ENCODE assay signal across 8 mouse cellular contexts in the genomic region with DNA sequence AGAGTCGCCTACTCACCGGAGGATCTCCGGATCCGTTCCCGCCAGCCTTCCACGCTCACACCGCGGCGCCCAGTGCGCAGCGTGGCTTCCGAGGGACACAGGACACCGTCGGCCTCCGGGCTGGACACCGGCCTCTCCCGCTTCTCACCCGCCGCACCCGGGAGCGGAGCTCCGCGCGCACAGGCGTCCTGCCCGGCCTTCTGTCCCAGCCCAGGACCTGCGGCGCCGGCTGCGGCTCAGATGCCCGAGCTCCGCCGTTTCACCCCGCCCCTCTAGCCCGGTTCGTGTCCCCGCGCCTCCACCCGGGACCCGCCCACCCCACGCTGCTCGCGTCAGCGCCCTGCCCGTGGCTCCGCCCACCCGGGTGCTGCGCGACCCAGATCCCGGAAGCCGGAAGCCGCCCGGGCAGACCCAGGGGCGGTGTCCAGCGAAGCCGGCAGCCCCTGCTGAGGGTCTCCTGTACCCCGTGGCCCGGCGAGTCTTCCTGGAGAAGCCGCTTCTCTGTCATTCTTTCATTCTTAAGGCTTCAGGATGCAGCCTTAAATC. TPM values are rescaled to one million over a fixed set of nuclear protein-coding genes. Genes with fewer than 3 reads are reported as not detected.
DNase-seq lines count a peak whose midpoint lies in the region; ATAC-seq and TF ChIP-seq lines count a peak whose summit lies in the region.

Zfp69 (minus strand) TSS at position 272 of the 546 bp plus-strand sequence.

- no peaks in the 10 kb centered on the region for H3K9me3 ChIP-seq in embryonic facial prominence, embryonic 14.5 days (ENCODE audit: control insufficient read depth, low read length)

- H3K9ac ChIP-seq in embryonic facial prominence, embryonic 14.5 days (ENCODE audit: low read depth, low read length): peak within 1 kb of the TSS; percentile 86

- H3K36me3 ChIP-seq in embryonic facial prominence, embryonic 14.5 days (ENCODE audit: control insufficient read depth, insufficient read depth, low read length): peaks cover 9% of the 10 kb centered on the region

- H3K4me3 ChIP-seq in bone marrow, adult 2 months (replicated peaks; ENCODE audit: control insufficient read depth, low read depth, low read length): peak within 1 kb of the TSS; percentile 88
- peak within 1 kb of the TSS; percentile 80 for H3K4me3 ChIP-seq in embryonic facial prominence, embryonic 14.5 days (ENCODE audit: low read depth, low read length)

- peak; percentile 98 for ATAC-seq in embryonic facial prominence, embryonic 14.5 days (ENCODE audit: low read depth)

- peak; percentile 90 to 91 for DNase-seq in B cell, adult 2 months
- peak; percentile 95 for DNase-seq in embryonic facial prominence, embryonic 14.5 days (ENCODE audit: low spot score)
- DNase-seq in heart, adult 8-10 months (ENCODE audit: low spot score): peak; percentile 85
- peak; percentile 88 for DNase-seq in kidney, adult 9 months
- DNase-seq in liver: peak; percentile 98
- peak; percentile 44 to 74 for DNase-seq in monocyte, adult 2 months (ENCODE audit: low read depth in 1 of 2, low spot score in 2 of 2)
- peak; percentile 84 to 86 for DNase-seq in spleen, postnatal 14 days (ENCODE audit: low spot score in 2 of 2)

- TF ChIP-seq CTCF in bone marrow, adult 2 months (IDR thresholded peaks at IDR 0.05; ENCODE audit: control insufficient read depth, insufficient read depth, low read length): no peak

- WGBS in bone marrow, adult 2 months: under 1% methylated on average over 60 of the region's 60 CpGs
- under 1% methylated on average over 22 of the region's 60 CpGs for WGBS in embryonic facial prominence, embryonic 14.5 days

- peak within 1 kb of the TSS; percentile 98 for H3K27ac ChIP-seq in bone marrow, adult 2 months (ENCODE audit: control insufficient read depth, insufficient read depth, low read depth, low read length, poor library complexity)
- peak within 1 kb of the TSS; percentile 88 for H3K27ac ChIP-seq in embryonic facial prominence, embryonic 14.5 days (replicated peaks; ENCODE audit: low read depth, low read length)

- no peaks in the 10 kb centered on the region; the same call in 1 of the 2 replicates for H3K4me1 ChIP-seq in bone marrow, adult 2 months (ENCODE audit: control insufficient read depth, insufficient read depth, low read length)
- H3K4me1 ChIP-seq in embryonic facial prominence, embryonic 14.5 days (ENCODE audit: control insufficient read depth, insufficient read depth, low read length): no peaks in the 10 kb centered on the region

- H3K4me2 ChIP-seq in embryonic facial prominence, embryonic 14.5 days (ENCODE audit: low read depth, low read length): peak within 1 kb of the TSS; percentile 65

- TF ChIP-seq POLR2A in bone marrow, adult 2 months (IDR thresholded peaks at IDR 0.05; ENCODE audit: borderline replicate concordance, control insufficient read depth, low read depth, low read length): peak; percentile 88; the same call in 1 of the 2 replicates

- no peaks in the 10 kb centered on the region for H3K27me3 ChIP-seq in embryonic facial prominence, embryonic 14.5 days (replicated peaks; ENCODE audit: control insufficient read depth, insufficient read depth, low read length)

RNA-seq across cellular contexts. Expression of gene Zfp69, which starts in this region (rescaled TPM):
- 2.4 and 3.6 TPM in 2 replicates for polyA plus RNA-seq in bone marrow, adult 2 months (2011; ENCODE audit: insufficient read depth, insufficient read length, low replicate concordance, missing spikeins)
- 6.1 and 6.6 TPM in 2 replicates for polyA plus RNA-seq in embryonic facial prominence, embryonic 14.5 days (2014; fragmentation: Nextera tagmentation; extraction: Ambion mirVana)
- 1 to 10 TPM in 2 of 4 experiments, under 1 TPM in 2; 0.69 to 1.7 (median 1.2) TPM for total RNA-seq in heart, adult 8-10 months (2022)

Comparison
In these comparisons a context has a peak if more than half of its experiments do, and no peak if none do; other contexts are left out.
1. Peak in every context shown above with its lines: DNase-seq, ATAC-seq, H3K4me3 ChIP-seq and H3K27ac ChIP-seq.